Mouse (Mus musculus) heart, postnatal 0 days (tissue): ENCODE measurements at regions not wholly inside any gene's neighbourhood (a gene's known extent, or its start where the extent isn't known, plus 50 kb on each side); places are given as distances from the start of the nearest gene placed in this dataset.

Experiments
- CTCF ChIP-seq: IDR thresholded peaks from 2 replicates; pipeline ENCODE4 v1.5.1; 2016; ENCODE audit warnings: antibody characterized with exemption, control low read depth, low read depth
- EP300 ChIP-seq: IDR thresholded peaks from 2 replicates; pipeline ENCODE4 v1.6.1; 2016; ENCODE audit warnings: antibody characterized with exemption, low read depth

DNA sequence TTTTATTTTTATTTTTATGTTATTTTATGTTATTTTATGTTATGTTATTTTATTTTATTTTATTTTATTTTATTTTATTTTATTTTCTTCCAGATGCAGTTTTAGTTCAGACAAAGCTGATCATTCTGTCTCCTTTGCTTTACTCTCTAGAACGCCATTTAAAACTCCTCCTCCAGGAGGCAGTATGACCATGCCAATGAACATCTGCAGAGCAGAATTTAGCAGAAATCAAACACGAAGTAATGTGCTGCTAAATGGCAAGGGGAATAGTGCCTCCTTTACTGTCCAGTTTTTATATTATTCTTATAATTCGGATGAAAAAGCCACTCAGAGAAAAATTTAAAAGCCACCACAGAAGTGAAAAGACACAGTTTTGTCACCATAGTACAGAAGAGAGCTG, 1059.1 kb downstream of the 9330182O14Rik start:
- TF ChIP-seq CTCF: peak; percentile 66
- TF ChIP-seq EP300: no peak
